ENCODE assay signal across 8 mouse cellular contexts in the genomic region with DNA sequence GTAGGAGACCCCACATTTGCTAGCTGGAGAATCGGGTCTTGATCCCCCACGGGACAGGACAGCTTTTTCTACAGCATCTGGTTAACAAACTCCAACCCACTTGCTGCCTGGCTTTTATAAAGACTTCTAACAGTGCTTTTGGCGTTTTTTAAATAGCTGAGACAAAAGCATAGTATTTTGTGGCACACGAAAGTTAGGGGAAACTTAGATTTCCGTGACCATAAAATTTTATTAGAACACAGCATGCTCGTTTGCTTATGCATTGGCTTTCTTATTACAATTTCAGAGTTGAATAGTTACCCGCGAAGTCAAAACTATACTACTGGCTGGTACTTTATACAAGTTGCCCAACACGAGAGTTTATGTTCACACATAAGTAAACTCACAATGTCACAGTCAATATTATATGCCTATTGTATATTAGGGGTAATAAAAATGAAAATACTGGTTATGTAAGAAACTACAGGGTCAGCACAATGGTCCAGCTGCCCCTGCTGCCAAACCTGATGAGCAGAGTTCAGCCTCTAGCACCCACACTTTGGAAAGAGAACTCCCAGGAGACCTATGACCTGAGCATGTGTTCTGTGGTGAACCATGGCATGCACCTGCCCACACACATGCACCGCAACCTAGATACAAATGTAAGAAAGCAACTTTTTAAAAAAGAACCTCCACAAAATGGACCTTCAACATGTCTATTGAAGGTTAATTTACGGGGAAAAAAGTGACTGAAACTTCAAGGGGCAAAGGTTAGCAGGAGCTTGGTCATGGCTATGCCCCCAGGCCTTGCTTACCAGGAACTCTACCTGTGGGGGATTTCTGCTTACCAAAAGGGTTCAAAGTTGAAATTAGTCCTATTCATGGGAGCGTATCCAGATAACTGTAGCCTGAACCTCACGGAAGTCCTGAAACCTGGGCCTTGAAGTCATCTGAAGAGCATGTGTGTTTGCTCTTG. TPM values are rescaled to one million over a fixed set of nuclear protein-coding genes. Genes with fewer than 3 reads are reported as not detected.
DNase-seq lines count a peak whose midpoint lies in the region; ATAC-seq and TF ChIP-seq lines count a peak whose summit lies in the region.

No protein-coding gene starts in this region.

- H3K27me3 ChIP-seq in heart, embryonic 13.5 days (replicated peaks), result no peaks in the 10 kb centered on the region
- no peaks in the 10 kb centered on the region for H3K27me3 ChIP-seq in kidney, adult 2 months (replicated peaks; ENCODE audit: control insufficient read depth, insufficient read depth, low read length)
- peaks cover 6% of the 10 kb centered on the region; the same call in 1 of the 2 replicates for H3K27me3 ChIP-seq in midbrain, embryonic 15.5 days (replicated peaks)

- TF ChIP-seq CTCF in cortical plate, adult 2 months (IDR thresholded peaks at IDR 0.05; ENCODE audit: extremely low read depth, insufficient read depth, low read length), result no peak
- no peak for TF ChIP-seq CTCF in kidney, adult 2 months (conservative IDR thresholded peaks at IDR 0.05; ENCODE audit: insufficient read depth, insufficient read length, low read depth, low read length)

- 66% methylated on average over 13 of the region's 13 CpGs for WGBS in heart, embryonic 13.5 days
- WGBS in kidney, adult 2 months, result 39% methylated on average over 13 of the region's 13 CpGs
- 67% methylated on average over 13 of the region's 13 CpGs for WGBS in midbrain, embryonic 15.5 days

- no peak overlapping the region for H3K27ac ChIP-seq in heart, embryonic 13.5 days (replicated peaks)
- no peak overlapping the region for H3K27ac ChIP-seq in cortical plate, adult 2 months (ENCODE audit: insufficient read depth, low read length)
- H3K27ac ChIP-seq in kidney, adult 2 months (ENCODE audit: insufficient read depth, low read depth, low read length), result peak overlapping the region; percentile 81
- H3K27ac ChIP-seq in midbrain, embryonic 15.5 days, result no peak overlapping the region

- intact Hi-C loops in heart, postnatal 36 days (cut with DNase I), result loop anchor here (1.0 to 10.0 kb wide), 2 partner anchors 38 to 202 kb away; partner anchors contain the start of gene Carnmt1

- no peak for ATAC-seq in heart, embryonic 13.5 days (ENCODE audit: extremely low read depth, insufficient number of reproducible peaks, low FRiP score, low TSS enrichment)
- ATAC-seq in midbrain, embryonic 15.5 days (replicated peaks), result no peak

- H3K4me3 ChIP-seq in heart, embryonic 13.5 days, result peak overlapping the region; percentile 68
- H3K4me3 ChIP-seq in cortical plate, adult 2 months (ENCODE audit: insufficient read depth, low read length), result peak overlapping the region; percentile 90
- peak overlapping the region; percentile 67 for H3K4me3 ChIP-seq in kidney, adult 2 months (ENCODE audit: insufficient read depth, low read depth, low read length)
- peak overlapping the region; percentile 61 for H3K4me3 ChIP-seq in midbrain, embryonic 15.5 days

- TF ChIP-seq POLR2A in cortical plate, adult 2 months (IDR thresholded peaks at IDR 0.05; ENCODE audit: extremely low read depth, insufficient read depth, low read length), result no peak
- no peak for TF ChIP-seq POLR2A in kidney, adult 2 months (IDR thresholded peaks at IDR 0.05; ENCODE audit: low read depth, low read length)

- H3K4me2 ChIP-seq in heart, embryonic 13.5 days, result peak overlapping the region; percentile 70
- peak overlapping the region; percentile 99 for H3K4me2 ChIP-seq in midbrain, embryonic 15.5 days

- peaks cover 18% of the 10 kb centered on the region for H3K4me1 ChIP-seq in heart, embryonic 13.5 days
- H3K4me1 ChIP-seq in cortical plate, adult 2 months (ENCODE audit: control insufficient read depth, insufficient read depth, low read length), result peaks cover 1% of the 10 kb centered on the region; the same call in 1 of the 2 replicates
- peaks cover 13% of the 10 kb centered on the region for H3K4me1 ChIP-seq in kidney, adult 2 months (ENCODE audit: control insufficient read depth, insufficient read depth, low read length)
- peaks cover 12% of the 10 kb centered on the region for H3K4me1 ChIP-seq in midbrain, embryonic 15.5 days

- no peak for DNase-seq in heart, postnatal 36 days
- peak; percentile 90 for DNase-seq in kidney, adult 2 months
- DNase-seq in thymus, postnatal 0 days (ENCODE audit: low spot score), result no peak
- no peak for DNase-seq in adrenal gland, postnatal 25 days
- DNase-seq in spleen, postnatal 4 days (ENCODE audit: low spot score in 2 of 2), result no peak

- no peaks in the 10 kb centered on the region for H3K9me3 ChIP-seq in heart, embryonic 13.5 days
- no peaks in the 10 kb centered on the region for H3K9me3 ChIP-seq in midbrain, embryonic 15.5 days

- H3K36me3 ChIP-seq in heart, embryonic 13.5 days, result no peaks in the 10 kb centered on the region
- no peaks in the 10 kb centered on the region for H3K36me3 ChIP-seq in kidney, adult 2 months (ENCODE audit: control insufficient read depth, insufficient read depth, low read length)
- H3K36me3 ChIP-seq in midbrain, embryonic 15.5 days (replicated peaks), result no peaks in the 10 kb centered on the region

- peak overlapping the region; percentile 84 for H3K9ac ChIP-seq in heart, embryonic 13.5 days
- H3K9ac ChIP-seq in midbrain, embryonic 15.5 days, result peak overlapping the region; percentile 46

RNA-seq across cellular contexts. Expression of gene Nmrk1, which starts 0.8 kb away (rescaled TPM):
- polyA plus RNA-seq in heart, embryonic 13.5 days (2015; fragmentation: Nextera tagmentation; extraction: Ambion mirVana), result 6.3 and 7.7 TPM in 2 replicates
- total RNA-seq in heart, postnatal 36 days (2021), result 1 to 10 TPM; 2.6 to 3.0 TPM
- 8.8 and 10.2 TPM in 2 replicates for polyA plus RNA-seq in cortical plate, adult 2 months (2012; rRNA removed)
- polyA plus RNA-seq in kidney, adult 2 months (2012; rRNA removed), result 77.1 and 78.6 TPM in 2 replicates
- 6.6 and 7.2 TPM in 2 replicates for polyA plus RNA-seq in midbrain, embryonic 15.5 days (2015; fragmentation: Nextera tagmentation; extraction: Ambion mirVana)
- polyA plus RNA-seq in thymus, postnatal 0 days (2015; fragmentation: Nextera tagmentation; extraction: Ambion mirVana), result 6.3 and 8.4 TPM in 2 replicates
- 11.8 and 12.5 TPM in 2 replicates for total RNA-seq in adrenal gland, postnatal 25 days (2021)

RNA-seq across cellular contexts. Expression of gene Ostf1, which starts 0.9 kb away (rescaled TPM):
- 66.5 and 75.0 TPM in 2 replicates for polyA plus RNA-seq in heart, embryonic 13.5 days (2015; fragmentation: Nextera tagmentation; extraction: Ambion mirVana)
- total RNA-seq in heart, postnatal 36 days (2021), result 10 to 100 TPM; 37.8 to 42.5 TPM
- 21.7 and 23.7 TPM in 2 replicates for polyA plus RNA-seq in cortical plate, adult 2 months (2012; rRNA removed)
- polyA plus RNA-seq in kidney, adult 2 months (2012; rRNA removed), result 66.0 and 80.0 TPM in 2 replicates
- polyA plus RNA-seq in midbrain, embryonic 15.5 days (2015; fragmentation: Nextera tagmentation; extraction: Ambion mirVana), result 37.2 and 42.4 TPM in 2 replicates
- polyA plus RNA-seq in thymus, postnatal 0 days (2015; fragmentation: Nextera tagmentation; extraction: Ambion mirVana), result 129 and 132 TPM in 2 replicates
- 114 and 125 TPM in 2 replicates for total RNA-seq in adrenal gland, postnatal 25 days (2021)

RNA-seq across cellular contexts. Expression of gene Carnmt1, which starts 38.1 kb away (rescaled TPM):
- polyA plus RNA-seq in heart, embryonic 13.5 days (2015; fragmentation: Nextera tagmentation; extraction: Ambion mirVana), result 21.0 and 22.2 TPM in 2 replicates
- 10 to 100 TPM; 32.2 to 35.5 TPM for total RNA-seq in heart, postnatal 36 days (2021)
- 8.0 and 10.1 TPM in 2 replicates for polyA plus RNA-seq in cortical plate, adult 2 months (2012; rRNA removed)
- 5.9 and 6.3 TPM in 2 replicates for polyA plus RNA-seq in kidney, adult 2 months (2012; rRNA removed)
- polyA plus RNA-seq in midbrain, embryonic 15.5 days (2015; fragmentation: Nextera tagmentation; extraction: Ambion mirVana), result 11.2 and 13.6 TPM in 2 replicates
- polyA plus RNA-seq in thymus, postnatal 0 days (2015; fragmentation: Nextera tagmentation; extraction: Ambion mirVana), result 28.8 and 30.1 TPM in 2 replicates
- 23.9 and 28.6 TPM in 2 replicates for total RNA-seq in adrenal gland, postnatal 25 days (2021)
